In the genomic region with DNA sequence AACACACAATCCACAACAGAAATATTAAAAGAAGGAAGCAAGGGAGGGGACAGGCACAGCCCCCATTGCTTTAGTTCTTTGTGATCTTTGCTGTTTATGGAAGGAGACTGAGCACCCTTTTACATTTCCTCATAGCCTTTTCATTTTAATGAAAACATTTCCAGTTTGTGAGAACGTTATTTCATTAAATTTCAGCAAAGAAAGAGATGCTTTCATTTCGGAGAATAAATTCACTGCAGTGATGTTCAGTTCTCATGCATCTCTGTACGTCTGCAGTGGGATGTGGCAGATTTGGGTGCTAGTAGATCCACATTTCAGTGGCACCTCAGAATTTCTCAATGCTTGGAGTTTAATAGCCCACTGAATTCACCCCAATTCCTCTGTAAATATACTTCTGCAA, we compare ENCODE assay signal across 32 mouse cellular contexts. TPM values are rescaled to one million over a fixed set of nuclear protein-coding genes. Genes with fewer than 3 reads are reported as not detected.
DNase-seq lines count a peak whose midpoint lies in the region; ATAC-seq and TF ChIP-seq lines count a peak whose summit lies in the region.
"Had no signal": no experiment of that assay in that cellular context is flagged by ENCODE, and none has a peak within 500 bp of the region (broad histone marks: within the 10 kb centered on the region; RNA-seq: fewer than 3 reads in every experiment).

No protein-coding gene starts in this region.

- WGBS in forebrain, embryonic 14.5 days: 8% methylated on average over 3 of the region's 3 CpGs
- 14% methylated on average over 3 of the region's 3 CpGs for WGBS in kidney, embryonic 14.5 days

- H3K9me3 ChIP-seq in forebrain, embryonic 14.5 days (replicated peaks; ENCODE audit: control insufficient read depth, low read length): no peaks in the 10 kb centered on the region
- no peaks in the 10 kb centered on the region for H3K9me3 ChIP-seq in kidney, embryonic 14.5 days (ENCODE audit: control insufficient read depth, low read length)
- H3K9me3 ChIP-seq: embryonic facial prominence, embryonic 15.5 days; hindbrain, embryonic 10.5 days; limb, embryonic 12.5 days; liver, embryonic 13.5 days; midbrain, embryonic 13.5 days; neural tube, embryonic 12.5 days had no signal

- H3K4me3 ChIP-seq in layer of hippocampus, adult 2 months: no peak overlapping the region
- peak overlapping the region; percentile 18; the same call in 1 of the 2 replicates for H3K4me3 ChIP-seq in forebrain, embryonic 14.5 days (ENCODE audit: low read depth, low read length)
- no peak overlapping the region for H3K4me3 ChIP-seq in kidney, embryonic 14.5 days (ENCODE audit: low read length)
- H3K4me3 ChIP-seq: embryonic facial prominence, embryonic 15.5 days; hindbrain, embryonic 10.5 days; limb, embryonic 12.5 days; liver, embryonic 13.5 days; midbrain, embryonic 13.5 days; neural tube, embryonic 12.5 days had no signal

- peak overlapping the region; percentile 71 for H3K9ac ChIP-seq in forebrain, embryonic 14.5 days (ENCODE audit: low read length)
- no peak overlapping the region for H3K9ac ChIP-seq in kidney, embryonic 14.5 days (ENCODE audit: low read depth, low read length)
- H3K9ac ChIP-seq: embryonic facial prominence, embryonic 15.5 days; limb, embryonic 12.5 days; liver, embryonic 13.5 days; midbrain, embryonic 13.5 days; neural tube, embryonic 12.5 days had no signal

- peaks cover 3% of the 10 kb centered on the region; the same call in 1 of the 2 replicates for H3K27me3 ChIP-seq in forebrain, embryonic 14.5 days (replicated peaks; ENCODE audit: control insufficient read depth, insufficient read depth, low read length)
- H3K27me3 ChIP-seq in kidney, embryonic 14.5 days (ENCODE audit: control insufficient read depth, insufficient read depth, low read length): peaks cover 87% of the 10 kb centered on the region

- no peak for ATAC-seq in forebrain, embryonic 14.5 days
- no peak for ATAC-seq in kidney, embryonic 14.5 days (ENCODE audit: low FRiP score, low TSS enrichment)
- ATAC-seq: midbrain, embryonic 13.5 days; Patski had no signal

- peak in 1 of 2 experiments; percentile 11 for DNase-seq in layer of hippocampus, adult 2 months (ENCODE audit: low spot score in 2 of 2)
- no peak for DNase-seq in layer of hippocampus, adult 9-11 months
- peak; percentile 2 for DNase-seq in right cerebral cortex, postnatal 25 days
- no peak for DNase-seq in right cerebral cortex, postnatal 14 days
- peak; percentile 60 for DNase-seq in forebrain, embryonic 14.5 days (ENCODE audit: low spot score)
- DNase-seq in ovary, postnatal 36 days (ENCODE audit: low spot score): no peak
- DNase-seq: cerebellum, adult 11-12 months; gastrocnemius, postnatal 10 days; heart, adult 11 months; kidney, adult 11 months; liver, embryonic 13.5 days; lung, adult 2 months; lung, postnatal 14 days; right cerebral cortex, adult 18-20 months; thymus, adult 2 months had no signal

- H3K4me1 ChIP-seq in forebrain, embryonic 14.5 days (ENCODE audit: control insufficient read depth, insufficient read depth, low read length): peaks cover 18% of the 10 kb centered on the region
- no peaks in the 10 kb centered on the region for H3K4me1 ChIP-seq in kidney, embryonic 14.5 days (ENCODE audit: control insufficient read depth, insufficient read depth, low read length)

- peaks cover 21% of the 10 kb centered on the region; the same call in 1 of the 2 replicates for H3K36me3 ChIP-seq in forebrain, embryonic 14.5 days (ENCODE audit: control insufficient read depth, insufficient read depth, low read length)
- H3K36me3 ChIP-seq in kidney, embryonic 14.5 days (ENCODE audit: control insufficient read depth, insufficient read depth, low read length): no peaks in the 10 kb centered on the region
- H3K36me3 ChIP-seq: embryonic facial prominence, embryonic 15.5 days; hindbrain, embryonic 10.5 days; limb, embryonic 12.5 days; liver, embryonic 13.5 days; midbrain, embryonic 13.5 days; neural tube, embryonic 12.5 days had no signal

- H3K4me2 ChIP-seq in forebrain, embryonic 14.5 days (ENCODE audit: low read length): peak overlapping the region; percentile 55
- no peak overlapping the region for H3K4me2 ChIP-seq in kidney, embryonic 14.5 days (replicated peaks; ENCODE audit: low read depth, low read length)
- H3K4me2 ChIP-seq: embryonic facial prominence, embryonic 15.5 days; heart, embryonic 11.5 days; limb, embryonic 12.5 days; liver, embryonic 13.5 days; midbrain, embryonic 13.5 days; neural tube, embryonic 12.5 days had no signal

- TF ChIP-seq CTCF in layer of hippocampus, adult 2 months (conservative IDR thresholded peaks at IDR 0.05): no peak

- H3K27ac ChIP-seq in layer of hippocampus, adult 2 months: peak overlapping the region; percentile 100
- H3K27ac ChIP-seq in forebrain, embryonic 14.5 days (ENCODE audit: low read depth, low read length): peak overlapping the region; percentile 84
- no peak overlapping the region for H3K27ac ChIP-seq in kidney, embryonic 14.5 days (ENCODE audit: low read depth, low read length)
- H3K27ac ChIP-seq: embryonic facial prominence, embryonic 15.5 days; hindbrain, embryonic 10.5 days; kidney, postnatal 0 days; limb, embryonic 12.5 days; liver, embryonic 13.5 days; midbrain, embryonic 13.5 days; neural tube, embryonic 12.5 days; stomach, postnatal 0 days had no signal

RNA-seq across cellular contexts. Expression of a gene that starts 13.7 kb away (rescaled TPM):
- total RNA-seq in layer of hippocampus, adult 2 months (2021): 10 to 100 TPM; 11.7 to 12.8 TPM
- 2.2 and 3.6 TPM in 2 replicates for polyA plus RNA-seq in forebrain, embryonic 14.5 days (2014; fragmentation: Nextera tagmentation; extraction: Ambion mirVana)
- polyA plus RNA-seq in kidney, embryonic 14.5 days (2014; fragmentation: Nextera tagmentation; extraction: Ambion mirVana): not detected in 2 replicates
- total RNA-seq: adrenal gland, adult 18-20 months; adrenal gland, postnatal 4 days; ES-E14; gastrocnemius, postnatal 10 days; megakaryocyte progenitor cell, adult 5-6 weeks had no signal
- polyA plus RNA-seq: heart, embryonic 11.5 days; heart, postnatal 0 days; hindbrain, embryonic 10.5 days; kidney, postnatal 0 days; large intestine, adult 2 months; limb, embryonic 12.5 days; liver, embryonic 13.5 days; lung, adult 2 months; neural tube, embryonic 12.5 days; Patski; small intestine, adult 2 months; stomach, postnatal 0 days had no signal

RNA-seq across cellular contexts. Expression of a gene that starts 16.2 kb away (rescaled TPM):
- total RNA-seq in layer of hippocampus, adult 2 months (2021): 100 to 1,000 TPM; 149 to 167 TPM
- 72.6 and 77.7 TPM in 2 replicates for polyA plus RNA-seq in forebrain, embryonic 14.5 days (2014; fragmentation: Nextera tagmentation; extraction: Ambion mirVana)
- polyA plus RNA-seq in kidney, embryonic 14.5 days (2014; fragmentation: Nextera tagmentation; extraction: Ambion mirVana): not detected in 2 replicates
- total RNA-seq: adrenal gland, adult 18-20 months; megakaryocyte progenitor cell, adult 5-6 weeks had no signal
- polyA plus RNA-seq: heart, postnatal 0 days; kidney, postnatal 0 days; large intestine, adult 2 months; limb, embryonic 12.5 days; neural tube, embryonic 12.5 days; Patski; small intestine, adult 2 months; stomach, postnatal 0 days had no signal

Comparison
In these comparisons a context has a peak if more than half of its experiments do, and no peak if none do; other contexts are left out.
1. DNase-seq: peak in right cerebral cortex, postnatal 25 days (single experiment) and forebrain, embryonic 14.5 days (single experiment); none in layer of hippocampus, adult 9-11 months (single experiment), right cerebral cortex, postnatal 14 days (single experiment) and ovary, postnatal 36 days (single experiment).
2. RNA of a gene that starts 16.2 kb away (polyA plus RNA-seq): 72.6 to 77.7 TPM in forebrain, embryonic 14.5 days; not detected in kidney, embryonic 14.5 days; every median in the first group is over 10 times any median in the second.